Mouse (Mus musculus) WW6 (cell line): Measurements from ENCODE around the gene Armh3.

Experiments used
- DNase-seq: peaks from one replicate; pipeline ENCODE4 v3.0.0-alpha.2; 2013; ENCODE audit warnings: low read depth, low spot score

Armh3 gene

GRCm38 (mm10) chr19:45997785-45998693 is at the start of gene Armh3:
Gene Armh3, minus strand, starts transcription at chr19:45998488.
- DNase-seq: peak; percentile 84

DNA sequence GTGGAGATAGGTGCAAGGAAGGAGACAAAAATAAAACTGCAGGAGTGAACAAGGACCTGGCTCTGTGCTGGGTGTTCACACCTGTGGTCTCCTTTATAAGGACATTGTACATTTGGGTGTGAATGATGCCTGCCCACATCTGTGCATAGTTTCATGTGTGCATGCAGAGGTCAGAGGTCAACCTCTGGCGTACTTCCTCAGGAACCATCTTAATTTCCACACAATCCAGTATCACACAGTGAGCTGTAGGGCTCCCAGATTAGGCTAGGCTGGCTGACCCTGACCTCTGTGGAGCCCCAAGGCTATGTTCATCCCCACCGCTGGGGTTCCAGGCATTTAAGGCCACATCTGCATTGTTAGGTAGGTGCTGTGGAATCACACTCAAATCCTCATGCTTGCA is 49.1 kb upstream of the Armh3 start:
- DNase-seq: no peak

DNA sequence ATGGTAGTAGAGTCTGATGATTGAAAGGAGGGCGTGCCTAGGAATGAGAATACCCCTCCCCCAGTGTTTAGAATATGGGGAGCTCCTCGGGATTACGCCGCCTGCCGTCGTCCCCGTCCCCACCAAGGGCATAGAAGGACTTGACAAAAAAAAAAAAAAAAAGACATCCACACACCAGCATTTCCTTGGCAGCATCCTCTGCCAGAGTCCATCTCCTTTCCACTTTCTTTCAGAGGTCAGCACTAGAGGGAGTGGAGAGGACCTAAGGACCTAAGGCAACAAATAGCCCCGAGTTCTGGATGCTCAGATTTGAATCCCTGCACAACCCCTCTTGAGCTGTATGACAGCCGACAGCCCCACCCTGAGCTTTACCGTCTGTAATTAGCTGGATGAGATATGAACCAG is 48.3 kb upstream of the Armh3 start:
- DNase-seq: no peak

GRCm38 (mm10) chr19:46045696-46046311 is 47.5 kb upstream of the Armh3 start:
- peak; percentile 53 for DNase-seq

DNA sequence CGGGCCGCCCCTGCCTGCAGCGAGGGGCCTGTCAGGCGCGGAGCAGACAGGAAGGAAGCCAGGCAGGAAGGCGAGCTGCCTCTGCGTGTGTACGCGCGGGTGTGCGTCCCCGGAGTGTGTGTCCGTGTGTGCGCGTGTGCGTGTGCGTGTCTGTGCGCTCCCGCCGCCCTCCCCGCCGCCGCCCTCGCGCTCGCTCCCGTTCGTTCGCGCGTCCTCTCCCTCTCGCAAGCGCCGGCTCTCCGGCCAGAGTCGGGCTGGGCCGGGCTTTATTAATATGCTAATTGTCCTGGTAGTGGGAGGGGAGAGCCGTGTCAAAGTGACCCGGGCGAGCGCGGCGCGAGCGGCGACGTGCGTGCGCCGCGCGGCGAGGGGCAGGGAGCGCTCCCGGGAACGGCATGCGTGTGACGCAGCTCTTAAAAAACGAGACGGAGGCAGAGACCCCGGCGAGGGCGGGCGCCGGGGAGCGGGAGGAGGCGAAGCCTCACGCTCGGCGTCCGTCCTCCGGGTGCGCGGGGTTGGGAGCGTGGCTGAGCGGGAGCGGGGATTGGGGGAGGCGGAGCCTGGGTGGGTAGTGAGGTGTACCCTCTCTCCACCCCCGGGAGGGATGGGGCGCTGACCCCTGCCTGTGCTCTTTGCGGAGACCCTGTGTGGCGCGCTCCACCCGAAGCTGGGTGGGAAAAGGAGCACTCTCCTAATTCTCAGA is 46.9 kb upstream of the Armh3 start, which contains the start of gene Ldb1:
TSS of gene Ldb1 (minus strand) at position 222 of the 703 bp plus-strand sequence.
- peak; percentile 76 for DNase-seq

DNA sequence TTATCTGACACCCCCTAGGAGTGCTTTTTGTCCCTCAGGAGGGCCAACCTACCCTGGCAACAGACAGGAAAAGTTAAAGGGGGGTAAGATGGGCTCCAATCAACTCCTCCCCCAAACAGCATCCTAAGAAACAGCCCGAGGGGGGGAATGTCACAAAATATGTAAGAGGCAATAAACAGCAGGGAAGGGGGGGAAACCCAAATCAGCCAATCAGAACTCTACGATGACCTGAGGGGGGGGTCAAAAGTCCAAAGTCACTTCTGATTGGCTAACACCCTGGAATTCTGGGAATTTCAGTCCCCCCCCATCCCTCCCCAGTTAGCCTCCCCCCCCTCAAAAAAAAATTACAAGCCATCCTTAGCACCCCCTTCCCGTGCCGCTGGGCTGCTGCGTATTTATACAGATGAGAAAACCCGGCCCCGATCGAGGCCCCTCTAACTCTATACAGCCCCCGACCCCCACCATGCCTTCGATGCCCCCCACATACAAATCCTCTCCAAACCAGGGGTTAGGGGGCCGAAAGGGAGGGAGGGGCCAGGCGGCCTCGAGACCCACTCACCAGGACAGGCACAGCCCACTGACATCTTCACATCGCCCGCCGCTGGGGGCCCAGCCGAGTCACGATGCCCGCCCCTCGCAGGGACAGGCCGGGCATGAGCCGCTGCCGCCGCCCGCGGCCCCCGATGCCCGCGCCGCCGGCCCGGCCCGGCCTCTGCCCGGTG is 46.1 kb upstream of the Armh3 start, which contains the start of gene Pprc1:
TSS of gene Pprc1 (plus strand) at position 616 of the 722 bp plus-strand sequence.
- no peak for DNase-seq

- DNase-seq: no peak
Measured at GRCm38 (mm10) chr19:46043380-46043779, 45.1 kb upstream of the Armh3 start.

GRCm38 (mm10) chr19:46042476-46043011 is 44.3 kb upstream of the Armh3 start:
- DNase-seq: no peak

- no peak for DNase-seq
Measured at GRCm38 (mm10) chr19:46041933-46042475, 43.7 kb upstream of the Armh3 start.

- DNase-seq: no peak
Measured at GRCm38 (mm10) chr19:46041299-46041932, 43.1 kb upstream of the Armh3 start.

DNA sequence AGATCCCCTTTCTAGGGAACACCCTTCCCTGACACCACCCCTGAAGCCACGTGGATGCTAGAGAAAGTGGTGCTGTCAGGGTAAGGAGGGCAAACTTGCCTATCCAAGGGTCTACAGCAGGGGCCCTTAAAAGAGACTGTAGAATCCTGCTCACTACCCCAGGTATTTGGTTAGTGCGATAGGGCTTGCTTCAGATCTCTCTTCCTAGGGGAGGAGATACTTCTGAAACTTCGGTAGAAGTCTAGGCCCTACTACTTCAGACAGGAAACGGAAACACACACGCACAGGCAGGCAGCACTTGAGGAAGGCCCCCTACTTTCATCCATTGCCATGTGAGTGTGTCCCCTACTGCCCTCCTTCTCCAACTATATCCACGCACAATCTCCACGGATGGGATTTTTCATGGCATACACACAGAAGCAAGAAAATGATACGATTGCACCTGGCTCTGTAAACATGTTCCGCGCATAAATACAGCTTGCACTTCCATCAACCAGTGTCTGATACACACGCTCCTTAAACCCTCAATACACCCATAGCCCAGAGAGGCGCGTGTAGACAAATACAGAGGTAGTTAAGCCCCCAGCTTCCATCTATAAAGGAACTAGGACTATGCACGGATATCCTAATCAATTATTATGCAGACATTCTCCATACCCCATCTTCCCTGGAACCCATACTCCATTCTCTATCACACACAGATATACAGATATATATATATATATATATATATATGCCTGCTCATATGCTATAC is 42.0 kb upstream of the Armh3 start:
- no peak for DNase-seq

GRCm38 (mm10) chr19:46039478-46039877 is 41.2 kb upstream of the Armh3 start:
- peak; percentile 68 for DNase-seq

DNA sequence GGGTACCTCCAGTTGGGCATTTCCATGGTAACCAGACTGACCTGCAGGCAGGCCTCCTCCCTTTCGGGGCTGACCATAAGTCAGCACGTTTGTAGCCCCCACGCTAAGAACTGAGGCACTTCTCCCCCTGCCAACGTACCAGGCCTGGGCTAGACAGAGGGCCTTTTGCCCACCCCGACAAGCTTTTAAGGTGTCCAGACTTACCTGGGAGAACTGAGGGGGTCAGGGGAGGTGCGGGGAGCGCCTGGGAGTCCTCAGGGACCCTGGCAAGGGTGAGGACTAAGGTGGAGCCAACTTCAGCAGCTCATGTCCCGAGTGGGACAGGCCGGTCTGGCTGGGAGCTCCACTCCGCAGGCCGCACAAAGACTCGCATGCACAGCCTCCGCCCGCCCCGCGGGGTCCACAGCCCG is 40.6 kb upstream of the Armh3 start:
- DNase-seq: no peak

DNA sequence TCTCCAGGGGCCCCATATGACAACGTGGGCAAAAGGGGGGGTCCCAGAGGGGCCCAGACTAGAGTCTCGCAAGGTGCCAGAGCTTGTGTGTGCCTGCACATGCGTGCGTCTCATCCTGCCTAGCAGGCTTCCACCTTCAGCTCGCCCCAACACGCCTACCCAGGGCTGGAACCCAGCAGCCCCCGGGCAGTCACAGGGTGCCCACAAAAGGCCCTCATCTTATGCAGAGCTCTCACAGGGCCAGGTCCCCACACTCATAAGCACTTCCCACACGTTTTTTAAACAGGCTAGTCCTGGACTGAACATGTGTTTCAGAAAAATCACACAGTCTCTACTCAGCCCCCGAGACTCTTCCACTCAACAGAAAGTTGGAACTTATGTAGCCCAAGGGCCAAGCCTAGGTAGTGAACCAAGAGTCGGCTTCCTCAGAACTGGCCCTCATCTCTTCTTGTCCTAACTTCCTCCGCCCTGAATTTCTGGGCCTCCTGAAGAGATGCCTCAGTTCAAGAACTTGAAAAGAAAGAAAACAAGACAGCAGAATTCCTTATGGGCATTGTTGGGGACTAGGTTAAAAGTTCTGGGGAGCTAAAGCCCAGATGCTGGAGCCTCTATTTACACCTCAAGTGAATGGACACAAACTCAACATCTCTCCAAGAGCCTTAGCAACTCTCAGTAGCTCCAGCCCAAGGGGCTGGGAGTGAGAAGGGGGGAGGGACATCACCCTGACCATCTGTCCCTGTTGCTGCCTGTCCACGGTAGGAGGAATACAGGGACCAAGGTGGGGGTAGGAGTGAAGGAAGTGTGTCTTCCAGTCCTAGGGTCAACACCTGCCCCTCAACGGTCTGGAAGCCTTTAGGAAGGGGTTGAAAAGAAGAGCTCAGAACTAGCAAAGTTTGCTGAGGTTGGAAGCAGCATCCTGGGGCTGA is 39.9 kb upstream of the Armh3 start:
- DNase-seq: no peak

DNA sequence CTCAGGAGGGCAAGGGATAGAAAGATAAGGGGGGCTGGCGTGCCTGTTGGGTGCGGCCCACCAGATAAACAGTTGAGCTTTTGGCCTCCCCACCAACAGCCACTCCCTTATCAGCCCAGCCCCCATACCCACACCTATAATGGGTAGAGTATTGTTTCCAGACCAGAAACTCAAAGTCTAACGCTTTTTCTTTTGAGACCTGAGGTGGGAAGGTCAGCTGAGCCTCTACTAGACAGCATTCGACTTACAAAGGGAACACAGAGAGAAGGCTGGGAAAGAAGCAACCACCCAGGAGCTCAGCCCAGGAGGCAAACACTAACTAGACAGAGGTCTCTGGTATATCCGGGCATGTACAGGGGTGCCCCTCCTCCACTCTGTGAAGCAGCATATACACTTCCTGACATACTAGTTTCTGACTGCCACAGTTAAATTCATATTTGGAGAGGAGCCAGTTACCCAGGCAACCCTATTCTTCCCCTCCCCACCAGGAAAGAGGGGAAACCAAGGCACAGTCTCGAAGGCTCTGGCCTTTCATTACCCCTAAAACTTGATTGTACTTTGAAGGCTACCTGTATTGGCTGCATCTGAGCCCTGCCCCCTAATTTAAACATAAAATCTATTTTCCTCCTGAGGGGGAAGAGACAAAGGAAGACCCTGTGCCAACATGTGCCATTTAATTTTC is 39.1 kb upstream of the Armh3 start:
- no peak for DNase-seq

DNA sequence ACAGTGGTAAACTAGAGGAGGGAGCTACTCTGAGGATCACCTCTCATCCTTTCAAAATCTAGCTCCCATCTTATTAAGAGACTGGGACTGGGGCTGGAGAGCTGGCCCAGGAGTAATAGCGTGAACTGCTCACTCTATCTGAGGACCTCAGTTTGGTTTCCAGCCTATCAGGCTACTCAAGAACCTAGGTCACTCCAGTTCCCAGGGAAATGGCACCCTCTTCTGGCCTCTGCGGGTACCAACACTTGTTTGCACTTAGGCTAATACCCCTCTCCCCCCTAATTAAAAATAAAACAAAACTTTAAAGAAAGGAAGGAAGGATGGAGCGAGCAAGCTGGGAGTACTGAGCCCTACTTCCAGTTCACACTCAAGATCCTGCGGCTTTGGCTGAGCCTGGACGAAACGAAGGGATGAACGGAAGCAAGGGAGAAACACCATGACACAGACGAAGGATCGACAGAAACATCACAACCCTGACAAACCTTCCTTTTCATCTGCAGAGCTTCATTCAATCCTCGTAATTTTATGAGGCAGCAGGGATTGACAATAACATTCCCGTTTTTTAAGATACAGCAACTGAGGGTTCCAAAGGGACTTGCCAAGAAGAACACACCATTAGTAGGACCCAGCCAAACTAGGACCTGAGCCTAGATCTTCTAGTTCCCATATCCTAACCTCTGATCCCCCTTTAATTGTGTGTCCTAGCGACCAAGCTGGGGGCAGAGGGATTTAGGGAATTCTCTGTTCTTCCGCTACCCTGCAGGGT is 38.4 kb upstream of the Armh3 start:
- DNase-seq: no peak

- DNase-seq: no peak
Measured at GRCm38 (mm10) chr19:46035971-46036370, 37.7 kb upstream of the Armh3 start.
